9 mouse cellular contexts compared by ENCODE assay signal in the genomic region with DNA sequence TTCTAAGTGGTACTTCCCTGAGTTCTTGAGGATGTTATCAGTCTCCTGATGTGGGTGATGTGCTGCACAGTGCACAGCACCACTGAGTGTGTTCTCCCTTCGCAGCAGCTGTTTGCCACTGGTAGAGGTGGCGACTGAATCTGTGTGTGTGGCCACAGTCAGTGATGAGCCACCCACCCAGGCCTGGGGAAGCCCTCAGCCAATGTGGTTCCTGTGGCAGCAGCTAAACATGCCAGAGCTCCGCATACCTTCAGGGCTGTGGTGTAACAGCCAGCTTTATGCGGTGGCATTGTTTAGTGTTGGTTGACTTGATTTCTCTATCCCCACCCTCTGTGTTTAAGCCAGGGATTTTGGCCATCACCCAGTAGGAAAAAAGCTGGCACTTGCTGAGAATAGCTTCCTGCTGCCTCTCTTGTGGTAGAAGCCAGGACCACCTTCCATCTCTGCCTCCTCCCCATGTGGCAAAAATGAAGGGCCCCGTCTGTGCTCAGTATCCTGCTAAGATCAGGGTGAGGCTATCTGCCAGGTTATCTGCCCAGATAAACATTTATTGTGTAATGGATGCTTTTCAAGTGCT.
DNase-seq lines count a peak whose midpoint lies in the region; ATAC-seq and TF ChIP-seq lines count a peak whose summit lies in the region.
"Had no signal": no experiment of that assay in that cellular context is flagged by ENCODE, and none has a peak within 500 bp of the region (broad histone marks: within the 10 kb centered on the region; RNA-seq: fewer than 3 reads in every experiment).

No protein-coding gene starts in this region.

- no peak for TF ChIP-seq POLR2A in myocyte (IDR thresholded peaks at IDR 0.05; ENCODE audit: insufficient read length, low read depth)

- no peaks in the 10 kb centered on the region for H3K36me3 ChIP-seq in hindbrain, postnatal 0 days (ENCODE audit: insufficient read depth, low read length)
- H3K36me3 ChIP-seq in hindbrain, embryonic 13.5 days: peaks cover 2% of the 10 kb centered on the region
- H3K36me3 ChIP-seq in midbrain, postnatal 0 days (ENCODE audit: insufficient read depth, low read length): no peaks in the 10 kb centered on the region
- H3K36me3 ChIP-seq in midbrain, embryonic 11.5 days (ENCODE audit: control insufficient read depth, insufficient read depth, low read length): no peaks in the 10 kb centered on the region
- no peaks in the 10 kb centered on the region for H3K36me3 ChIP-seq in myocyte (ENCODE audit: control insufficient read depth, insufficient read depth)

- no peak overlapping the region for H3K4me3 ChIP-seq in hindbrain, postnatal 0 days (ENCODE audit: low read length)
- H3K4me3 ChIP-seq in hindbrain, embryonic 13.5 days: no peak overlapping the region
- H3K4me3 ChIP-seq in midbrain, postnatal 0 days (ENCODE audit: low read depth, low read length): no peak overlapping the region
- no peak overlapping the region for H3K4me3 ChIP-seq in midbrain, embryonic 11.5 days (ENCODE audit: low read depth, low read length)
- H3K4me3 ChIP-seq in myocyte: no peak overlapping the region
- H3K4me3 ChIP-seq: liver, embryonic 13.5 days; midbrain, embryonic 12.5 days had no signal

- WGBS in hindbrain, postnatal 0 days: 54% methylated on average over 5 of the region's 5 CpGs
- 85% methylated on average over 5 of the region's 5 CpGs for WGBS in hindbrain, embryonic 13.5 days
- WGBS in midbrain, postnatal 0 days: 60% methylated on average over 5 of the region's 5 CpGs
- WGBS in midbrain, embryonic 11.5 days: 84% methylated on average over 5 of the region's 5 CpGs

- no peak overlapping the region for H3ac ChIP-seq in myocyte (ENCODE audit: control insufficient read depth, insufficient read length)

- no peak for TF ChIP-seq CTCF in hindbrain, postnatal 0 days (IDR thresholded peaks at IDR 0.05; ENCODE audit: low read depth)
- TF ChIP-seq CTCF in midbrain, postnatal 0 days (IDR thresholded peaks at IDR 0.05): no peak

- no peaks in the 10 kb centered on the region for H3K4me1 ChIP-seq in hindbrain, postnatal 0 days (ENCODE audit: insufficient read depth, low read length)
- H3K4me1 ChIP-seq in hindbrain, embryonic 13.5 days (replicated peaks): no peaks in the 10 kb centered on the region; the same call in 1 of the 2 replicates
- H3K4me1 ChIP-seq in midbrain, postnatal 0 days (ENCODE audit: insufficient read depth, low read length): no peaks in the 10 kb centered on the region; the same call in 1 of the 2 replicates
- no peaks in the 10 kb centered on the region for H3K4me1 ChIP-seq in midbrain, embryonic 11.5 days (ENCODE audit: control insufficient read depth, insufficient read depth, low read length)
- H3K4me1 ChIP-seq: liver, embryonic 13.5 days; midbrain, embryonic 12.5 days had no signal

- no peak overlapping the region for H3K9ac ChIP-seq in hindbrain, postnatal 0 days (replicated peaks; ENCODE audit: low read length)
- no peak overlapping the region; the same call in 1 of the 2 replicates for H3K9ac ChIP-seq in hindbrain, embryonic 13.5 days
- no peak overlapping the region for H3K9ac ChIP-seq in midbrain, postnatal 0 days (replicated peaks; ENCODE audit: low read length, poor library complexity, severe bottlenecking)
- no peak overlapping the region for H3K9ac ChIP-seq in midbrain, embryonic 11.5 days (ENCODE audit: low read length)
- H3K9ac ChIP-seq: liver, embryonic 13.5 days; midbrain, embryonic 12.5 days had no signal

- ATAC-seq in hindbrain, postnatal 0 days: no peak
- no peak for ATAC-seq in hindbrain, embryonic 13.5 days (ENCODE audit: low FRiP score)
- no peak for ATAC-seq in midbrain, postnatal 0 days (ENCODE audit: low FRiP score)
- no peak for ATAC-seq in midbrain, embryonic 11.5 days (ENCODE audit: low FRiP score)

- no peaks in the 10 kb centered on the region for H3K79me2 ChIP-seq in myocyte (ENCODE audit: control insufficient read depth, insufficient read depth)

- H3K27ac ChIP-seq in hindbrain, postnatal 0 days: 0 out of 2 replicates have a peak overlapping the region, but pooled peaks have one; percentile 16
- H3K27ac ChIP-seq in hindbrain, embryonic 13.5 days: no peak overlapping the region
- H3K27ac ChIP-seq in midbrain, postnatal 0 days (ENCODE audit: low read depth, low read length): no peak overlapping the region
- no peak overlapping the region for H3K27ac ChIP-seq in midbrain, embryonic 11.5 days (ENCODE audit: low read depth, low read length)
- H3K27ac ChIP-seq: liver, embryonic 13.5 days; midbrain, embryonic 12.5 days had no signal

- peak; percentile 26 for DNase-seq in hindbrain, postnatal 0 days (ENCODE audit: low spot score)
- DNase-seq in midbrain, postnatal 0 days (ENCODE audit: low spot score): peak; percentile 14
- no peak for DNase-seq in midbrain, embryonic 11.5 days (ENCODE audit: low spot score, missing footprints)
- peak; percentile 26 to 50 for DNase-seq in cerebellum, postnatal 10 days
- no peak for DNase-seq in ovary, postnatal 10 days (ENCODE audit: low spot score)
- DNase-seq: liver, embryonic 13.5 days had no signal

- no peaks in the 10 kb centered on the region for H3K27me3 ChIP-seq in hindbrain, postnatal 0 days (ENCODE audit: insufficient read depth, low read length)
- H3K27me3 ChIP-seq in hindbrain, embryonic 13.5 days: no peaks in the 10 kb centered on the region
- no peaks in the 10 kb centered on the region for H3K27me3 ChIP-seq in midbrain, postnatal 0 days (ENCODE audit: insufficient read depth, low read length)
- H3K27me3 ChIP-seq in midbrain, embryonic 11.5 days (ENCODE audit: control insufficient read depth, insufficient read depth, low read length): no peaks in the 10 kb centered on the region
- H3K27me3 ChIP-seq in myocyte (ENCODE audit: control insufficient read depth, insufficient read depth, insufficient read length): no peaks in the 10 kb centered on the region
- H3K27me3 ChIP-seq: liver, embryonic 13.5 days; midbrain, embryonic 12.5 days had no signal

- no peak overlapping the region for H3K4me2 ChIP-seq in hindbrain, postnatal 0 days (ENCODE audit: low read depth, low read length)
- no peak overlapping the region for H3K4me2 ChIP-seq in hindbrain, embryonic 13.5 days
- no peak overlapping the region for H3K4me2 ChIP-seq in midbrain, postnatal 0 days (ENCODE audit: low read depth, low read length, poor library complexity, severe bottlenecking)
- H3K4me2 ChIP-seq in midbrain, embryonic 11.5 days: no peak overlapping the region
- no peak overlapping the region for H3K4me2 ChIP-seq in myocyte (ENCODE audit: low read depth)
- H3K4me2 ChIP-seq: liver, embryonic 13.5 days; midbrain, embryonic 12.5 days had no signal

- no peaks in the 10 kb centered on the region for H3K9me3 ChIP-seq in hindbrain, postnatal 0 days (ENCODE audit: low read length)
- H3K9me3 ChIP-seq in hindbrain, embryonic 13.5 days: no peaks in the 10 kb centered on the region
- no peaks in the 10 kb centered on the region for H3K9me3 ChIP-seq in midbrain, postnatal 0 days (ENCODE audit: low read length)
- H3K9me3 ChIP-seq in midbrain, embryonic 11.5 days (ENCODE audit: control insufficient read depth, low read length): no peaks in the 10 kb centered on the region
- H3K9me3 ChIP-seq: liver, embryonic 13.5 days; midbrain, embryonic 12.5 days had no signal

TF ChIP-seq in myocyte, 11 proteins besides CTCF, POLR2A, EP300 and RAD21:
- TF ChIP-seq MYOD1 (IDR thresholded peaks at IDR 0.05; ENCODE audit: control insufficient read depth in 1 of 3, insufficient read length in 2 of 3, low read depth in 2 of 3): peak in 2 of 3 experiments; percentile 49 to 72
- TF ChIP-seq USF1 (IDR thresholded peaks at IDR 0.05; ENCODE audit: low read depth): no peak
- TF ChIP-seq CEBPB (IDR thresholded peaks at IDR 0.05; ENCODE audit: insufficient read depth, poor library complexity, severe bottlenecking): no peak
- TF ChIP-seq MYOG (IDR thresholded peaks at IDR 0.05; ENCODE audit: control insufficient read depth in 1 of 3, insufficient read depth in 1 of 3, insufficient read length in 2 of 3, low read depth in 2 of 3): peak in 2 of 3 experiments; percentile 48 to 60

Comparison
In these comparisons a context has a peak if more than half of its experiments do, and no peak if none do; other contexts are left out.
1. DNase-seq: peak in hindbrain, postnatal 0 days (single experiment), midbrain, postnatal 0 days (single experiment) and cerebellum, postnatal 10 days (2 of 2); none in midbrain, embryonic 11.5 days (single experiment) and ovary, postnatal 10 days (single experiment).